Mouse (Mus musculus) frontal cortex, postnatal 10 days (tissue): Measurements from ENCODE around the gene Plpp2.

Source experiments
- DNase-seq, 2 experiments: peaks; one replicate each; pipeline ENCODE4 v3.0.0; 2022; ENCODE audit warnings: low spot score in 2 of 2, mixed read lengths in 1 of 2

The Plpp2 gene

GRCm38 (mm10) chr10:79550366-79550765 lies 16.8 kb upstream of the Plpp2 start:
- no peak for DNase-seq

- DNase-seq: peak in 1 of 2 experiments; percentile 4
These were observed 15.6 kb upstream of the Plpp2 start for GRCm38 (mm10) chr10:79548971-79549723.

- DNase-seq: peak in 1 of 2 experiments; percentile 4
These were observed 14.9 kb upstream of the Plpp2 start for GRCm38 (mm10) chr10:79548546-79548945.

DNA sequence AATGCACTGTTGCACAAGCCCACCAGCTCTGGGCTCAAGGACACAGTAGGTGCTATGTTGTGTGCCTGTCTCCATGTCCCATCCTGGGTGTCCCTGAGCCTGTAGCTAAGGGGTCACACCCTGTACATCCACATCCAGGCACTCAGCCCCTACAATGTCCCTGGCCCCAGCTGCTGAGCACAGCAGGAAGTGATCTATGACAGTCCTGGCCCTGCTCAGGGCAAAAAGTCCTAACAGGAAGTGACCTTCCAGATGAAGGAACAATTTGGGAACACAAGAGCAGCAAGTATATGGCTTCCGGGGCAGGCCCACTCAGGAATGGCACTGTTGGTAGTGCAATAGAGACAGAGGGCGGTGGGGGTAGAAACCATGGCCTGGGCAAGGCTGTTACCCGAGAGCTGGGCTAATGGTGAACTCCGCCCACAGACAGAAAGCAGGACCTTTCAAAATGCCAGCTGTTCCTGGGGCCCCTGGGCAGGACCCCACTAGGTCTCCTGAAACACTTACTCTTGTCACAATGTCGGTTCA lies 13.6 kb upstream of the Plpp2 start:
- DNase-seq: peak in 1 of 2 experiments; percentile 4

DNA sequence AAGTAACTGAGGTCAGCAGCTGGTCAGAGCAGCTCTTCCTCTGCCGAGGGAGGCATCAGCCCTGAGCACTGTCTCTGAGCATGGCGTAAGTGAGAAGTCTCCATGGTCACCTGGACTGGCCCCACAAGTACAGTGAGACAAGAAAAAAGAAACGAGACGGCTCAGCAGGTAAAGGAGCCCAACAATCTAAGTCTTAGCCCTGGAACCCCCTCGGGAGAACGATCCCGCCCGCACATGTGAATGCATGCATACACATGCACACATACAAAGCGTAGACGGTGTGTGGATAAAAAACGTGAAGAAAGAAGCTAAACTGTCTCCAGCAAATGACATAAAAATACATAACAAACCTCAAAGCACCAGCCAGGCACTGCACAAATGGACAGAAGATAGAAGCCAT lies 12.9 kb upstream of the Plpp2 start:
- DNase-seq: peak in 1 of 2 experiments; percentile 2

DNA sequence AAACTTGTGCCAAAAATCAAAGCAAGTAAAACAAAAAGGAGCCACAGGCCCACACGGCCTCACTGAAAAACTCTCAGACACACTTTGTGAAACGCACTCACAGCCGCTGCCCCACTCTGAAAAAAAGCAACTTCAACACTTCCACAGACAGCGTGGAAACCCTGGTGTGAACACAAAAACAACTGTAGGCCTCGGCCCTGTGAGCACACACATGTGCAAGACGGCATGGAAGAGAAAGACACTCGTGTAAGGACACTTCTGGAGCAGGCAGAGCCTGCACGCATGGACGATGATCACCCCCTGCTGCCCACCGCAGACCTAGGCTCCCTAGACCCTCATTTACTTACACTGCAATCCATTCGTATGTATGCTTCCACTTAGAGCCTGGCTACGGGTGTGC lies 12.3 kb upstream of the Plpp2 start:
- DNase-seq: peak in 1 of 2 experiments; percentile 3

DNA sequence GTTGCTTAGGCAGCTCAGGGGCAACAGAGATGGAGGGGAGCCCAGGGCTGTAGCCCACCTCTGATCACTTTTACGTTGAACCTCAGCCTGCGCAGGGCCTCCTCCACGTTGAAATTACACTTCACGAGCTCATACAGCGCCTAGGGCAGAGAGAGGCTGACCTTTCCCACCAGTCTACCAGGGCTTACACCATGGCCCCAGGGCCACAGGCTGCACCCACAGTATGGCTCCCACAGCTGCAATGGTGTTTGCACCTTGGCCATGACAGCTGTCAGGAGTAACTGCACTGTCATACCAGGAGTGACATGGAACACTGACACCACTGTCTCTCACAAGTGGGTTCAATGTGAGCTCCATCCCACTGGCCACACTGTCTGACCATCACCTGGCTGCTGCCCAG lies 11.0 kb upstream of the Plpp2 start:
- DNase-seq: no peak

DNA sequence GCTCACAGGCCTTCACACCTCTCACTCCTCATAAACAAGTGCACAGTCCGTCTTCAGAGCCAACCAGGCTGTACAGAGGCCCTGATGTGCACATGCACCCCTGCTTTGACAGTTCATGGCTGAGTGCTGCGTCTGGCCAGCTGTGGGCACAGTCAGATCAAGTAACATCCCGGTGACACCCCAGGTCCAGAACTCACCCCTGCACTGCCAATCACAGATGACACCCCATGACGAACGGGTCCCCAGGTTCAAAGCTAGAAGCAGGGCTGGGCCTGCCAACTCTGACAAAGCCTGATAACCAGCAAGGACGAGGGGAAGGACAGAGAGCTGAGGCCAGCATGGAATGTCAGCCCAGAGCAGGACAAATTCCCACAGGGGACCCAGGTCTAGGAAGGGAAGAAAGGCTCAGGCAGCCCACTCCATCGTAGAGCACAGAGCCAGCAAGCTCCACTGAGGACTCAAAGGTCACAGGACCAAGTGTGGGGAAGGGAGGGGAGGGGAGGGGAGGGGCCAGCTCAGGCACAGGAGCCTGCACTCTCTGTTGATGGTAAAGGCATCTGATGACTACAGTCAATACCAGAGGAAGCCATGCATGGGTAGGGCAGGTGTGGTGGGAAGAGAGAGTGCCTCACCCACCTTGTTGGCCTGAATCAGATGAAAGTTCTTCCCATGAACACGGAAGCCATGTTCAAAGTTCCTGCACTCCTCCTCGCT lies 10.4 kb upstream of the Plpp2 start:
- DNase-seq: peak in 1 of 2 experiments; percentile 3

DNA sequence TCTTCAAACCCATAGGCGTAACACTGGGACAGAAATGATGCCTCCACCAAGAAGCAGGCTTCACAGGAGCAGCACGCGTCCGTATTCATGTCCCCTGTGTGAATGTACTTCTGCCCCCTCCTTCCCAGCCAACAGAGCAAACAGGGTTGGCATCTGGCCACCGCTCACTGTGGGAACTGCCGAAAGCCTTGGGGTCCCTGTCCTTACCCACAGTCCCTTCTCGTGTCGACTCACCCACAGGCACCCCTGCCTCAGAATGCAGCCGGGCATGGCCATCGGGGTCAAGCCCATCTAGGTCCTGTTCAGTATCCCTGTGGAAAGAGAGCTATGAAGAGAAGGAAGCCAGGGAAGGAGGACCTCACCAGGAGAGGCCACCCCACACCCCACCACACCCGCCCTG lies 8.6 kb upstream of the Plpp2 start:
- peak in 1 of 2 experiments; percentile 2 for DNase-seq

- peak in 1 of 2 experiments; percentile 9 for DNase-seq
These were observed 7.9 kb upstream of the Plpp2 start for GRCm38 (mm10) chr10:79541522-79541921.

GRCm38 (mm10) chr10:79540746-79541145 lies 7.2 kb upstream of the Plpp2 start:
- DNase-seq: no peak

- peak in 1 of 2 experiments; percentile 5 for DNase-seq
These were observed 6.3 kb upstream of the Plpp2 start for GRCm38 (mm10) chr10:79539701-79540495.

DNA sequence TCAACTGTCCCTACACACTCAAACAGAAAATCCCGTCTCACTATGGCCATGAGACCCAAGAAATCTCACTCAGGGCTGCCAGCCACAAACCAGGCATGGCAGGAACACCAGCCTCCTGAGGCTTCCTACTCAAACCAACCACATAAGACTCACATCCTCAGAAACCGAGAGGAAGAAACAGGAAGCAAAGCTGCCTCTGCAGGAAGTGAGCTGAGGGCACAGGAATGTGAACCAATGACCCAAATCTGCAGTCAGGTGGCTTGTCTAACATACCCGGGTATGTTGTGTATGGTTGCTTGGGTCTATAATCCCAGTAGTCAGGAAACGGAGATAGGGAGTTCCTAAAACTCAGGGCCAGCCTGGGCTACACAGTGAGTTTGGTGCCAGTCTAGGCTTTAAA lies 5.3 kb upstream of the Plpp2 start:
- peak in 1 of 2 experiments; percentile 4 for DNase-seq

GRCm38 (mm10) chr10:79538323-79538722 lies 4.7 kb upstream of the Plpp2 start:
- peak in 1 of 2 experiments; percentile 7 for DNase-seq

DNA sequence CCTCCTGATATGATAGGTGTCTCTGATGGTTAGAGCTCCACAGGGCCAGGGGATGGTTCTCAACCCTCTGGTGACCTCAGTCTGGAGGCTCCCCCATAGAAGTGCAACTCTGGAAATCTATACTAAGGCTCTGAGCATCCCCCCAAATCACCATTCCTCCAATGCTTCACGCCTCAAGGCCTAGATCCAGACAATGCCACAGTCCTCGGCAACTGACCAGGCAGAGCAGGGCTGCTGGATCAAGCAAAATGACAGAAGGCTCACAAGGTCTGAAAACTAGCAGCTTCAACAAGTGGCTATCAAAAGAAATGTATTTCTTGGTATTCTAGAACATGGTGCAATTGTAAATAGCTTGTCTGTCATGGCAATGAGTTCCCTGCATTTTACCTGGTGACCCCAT lies 4.2 kb upstream of the Plpp2 start:
- DNase-seq: peak; percentile 1 to 3

GRCm38 (mm10) chr10:79537271-79537670 lies 3.7 kb upstream of the Plpp2 start:
- peak; percentile 2 to 5 for DNase-seq

DNA sequence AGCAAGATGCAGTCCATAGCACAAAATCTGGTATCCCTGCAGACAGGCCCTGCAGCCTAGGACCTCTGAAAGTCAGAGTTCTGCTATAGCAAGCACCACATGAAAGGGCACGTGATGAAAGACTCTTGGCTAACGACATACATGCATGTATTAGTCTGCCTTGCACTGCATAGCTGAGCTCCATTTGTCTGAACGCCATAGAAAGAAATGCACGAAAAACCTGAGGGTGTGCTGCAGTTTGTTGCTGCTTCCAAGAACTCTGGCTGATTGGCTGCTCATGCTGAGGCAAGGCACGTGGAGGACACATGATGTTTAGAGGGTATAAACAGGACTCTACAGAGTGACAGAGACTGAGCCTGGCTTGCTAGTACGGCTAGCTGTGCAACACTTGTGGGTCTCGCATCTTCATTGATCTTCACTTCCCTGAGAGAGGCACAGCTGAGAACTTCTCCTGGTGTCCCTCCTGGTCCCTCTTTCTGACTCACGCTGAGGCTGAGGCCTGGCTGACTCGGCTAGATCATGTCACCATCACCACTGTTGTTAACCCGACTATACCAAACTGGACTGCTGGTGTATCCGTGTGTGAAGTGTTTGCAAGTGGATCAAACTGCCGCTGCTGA lies 3.0 kb upstream of the Plpp2 start:
- DNase-seq: peak; percentile 2 to 3

DNA sequence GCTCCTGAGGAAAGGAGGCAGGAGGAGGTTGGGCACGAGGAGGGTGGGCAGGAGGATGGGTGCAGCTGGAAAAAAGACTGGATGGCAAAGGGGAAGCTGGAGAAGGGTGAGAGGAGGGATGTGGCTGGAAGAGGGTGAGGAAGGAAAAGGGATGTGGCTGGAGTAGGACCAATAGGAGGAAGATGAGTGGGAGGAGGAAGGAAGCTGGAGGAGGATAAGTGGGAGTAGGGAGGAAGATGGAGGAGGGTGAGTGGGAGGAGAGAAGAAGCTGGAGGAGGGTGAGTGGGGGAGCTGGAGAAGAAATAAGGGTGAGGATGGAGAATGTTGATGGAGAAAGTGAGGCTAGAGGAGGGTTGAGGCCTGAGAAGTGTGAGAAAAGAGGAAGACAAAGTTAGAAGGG lies 1.8 kb upstream of the Plpp2 start:
- peak in 1 of 2 experiments; percentile 1 for DNase-seq

DNA sequence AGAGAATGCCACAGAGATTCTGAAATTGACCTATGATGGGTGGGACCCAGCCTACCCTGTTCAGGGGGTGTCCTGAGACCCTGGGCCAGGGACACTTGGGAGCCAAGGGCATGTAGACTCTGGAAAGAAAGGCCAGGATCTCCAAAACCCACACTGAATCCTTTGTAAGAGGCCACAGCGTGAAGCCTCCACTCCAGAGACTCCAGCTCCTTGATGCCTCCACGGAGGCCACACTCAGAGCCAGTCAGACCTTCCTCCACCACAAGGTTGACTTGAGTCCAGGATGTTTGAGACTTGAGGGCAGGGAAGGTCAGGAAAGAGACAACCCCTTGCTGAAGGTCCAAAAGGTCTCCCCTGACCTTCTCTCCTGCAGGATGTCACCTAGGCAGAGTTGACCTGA lies 830 bp upstream of the Plpp2 start:
- peak in 1 of 2 experiments; percentile 4 for DNase-seq

- DNase-seq: peak; percentile 3 to 4
These were observed 918 bp downstream of the Plpp2 start for GRCm38 (mm10) chr10:79532678-79533077.

- peak in 1 of 2 experiments; percentile 4 for DNase-seq
These were observed 2.0 kb downstream of the Plpp2 start for GRCm38 (mm10) chr10:79531593-79531992.
